Mouse (Mus musculus) E14TG2a.4 (cell line): Measurements from ENCODE around the gene Eif3f.

ENCODE experiments used
- CTCF ChIP-seq: conservative IDR thresholded peaks from 2 replicates; pipeline ENCODE4 v1.5.1; 2014; ENCODE audit warnings: low read length
- POU5F1 ChIP-seq: IDR thresholded peaks from 2 replicates; pipeline ENCODE4 v1.6.1; 2014; ENCODE audit warnings: low read length, borderline replicate concordance

- no peak for TF ChIP-seq CTCF
- TF ChIP-seq POU5F1, result no peak
Observed at GRCm38 (mm10) chr7:108894320-108894719, 39.9 kb upstream of the Eif3f start, which contains the start of gene Olfr519.
